Mouse (Mus musculus) limb, embryonic 14.5 days (tissue): ENCODE data around the gene Hist3h2ba. TPM values are rescaled to one million over a fixed set of nuclear protein-coding genes. Genes with fewer than 3 reads are reported as not detected.

Experiments used
- ATAC-seq: fragments of 200-750 bp; cut with Nextera tagmentation; 2 replicates; pipeline ENCODE4 v1.8.0; 2017; ENCODE audit warnings: low read depth, moderate number of reproducible peaks, moderate TSS enrichment; ENCODE audit not compliant: low FRiP score
- DNase-seq: peaks from one replicate; pipeline ENCODE4 v3.0.0-alpha.2; 2015; ENCODE audit warnings: low spot score
- H3K27ac ChIP-seq: fragments of 300-500 bp; sonication (generic); replicated peaks from 2 replicates; pipeline ENCODE4 v1.5.1; 2014; ENCODE audit warnings: low read depth, mild to moderate bottlenecking, low read length, moderate library complexity, mixed read lengths
- H3K27me3 ChIP-seq: fragments of 300-500 bp; sonication (generic); 2 replicates; pipeline ENCODE4 v1.6.1; 2014; ENCODE audit warnings: low read length, mixed read lengths; ENCODE audit not compliant: control insufficient read depth, insufficient read depth
- H3K36me3 ChIP-seq: fragments of 300-500 bp; sonication (generic); 2 replicates; pipeline ENCODE4 v1.6.1; 2014; ENCODE audit warnings: mild to moderate bottlenecking, low read length, moderate library complexity, mixed read lengths; ENCODE audit not compliant: control insufficient read depth, insufficient read depth
- H3K4me1 ChIP-seq: fragments of 300-500 bp; sonication (generic); 2 replicates; pipeline ENCODE4 v1.6.1; 2014; ENCODE audit warnings: antibody characterized with exemption, low read length, mixed read lengths; ENCODE audit not compliant: control insufficient read depth, insufficient read depth
- H3K4me2 ChIP-seq: fragments of 300-500 bp; sonication (generic); replicated peaks from 2 replicates; pipeline ENCODE4 v1.6.1; 2014; ENCODE audit warnings: low read depth, mild to moderate bottlenecking, low read length, moderate library complexity; ENCODE audit not compliant: severe bottlenecking
- H3K4me3 ChIP-seq: fragments of 300-500 bp; sonication (generic); replicated peaks from 2 replicates; pipeline ENCODE4 v1.5.1; 2014; ENCODE audit warnings: low read length
- H3K9ac ChIP-seq: fragments of 300-500 bp; sonication (generic); 2 replicates; pipeline ENCODE4 v1.6.1; 2014; ENCODE audit warnings: mild to moderate bottlenecking, low read depth, low read length, moderate library complexity; ENCODE audit not compliant: severe bottlenecking
- H3K9me3 ChIP-seq: fragments of 300-500 bp; sonication (generic); 2 replicates; pipeline ENCODE4 v1.6.1; 2016; ENCODE audit warnings: low read length; ENCODE audit not compliant: control insufficient read depth
- POLR2A ChIP-seq: fragments of 200-500 bp; IDR thresholded peaks from 2 replicates; pipeline ENCODE4 v1.8.0; 2012; ENCODE audit warnings: inconsistent platforms, mild to moderate bottlenecking, moderate library complexity, borderline replicate concordance; ENCODE audit not compliant: insufficient read depth, insufficient read length; ENCODE audit errors: extremely low read depth
- WGBS: fragments of 180-500 bp; shearing (Covaris S2); extraction: QIAGEN DNeasy Blood & Tissue Kit; methylation state at CpG from one replicate; pipeline ENCODE4 v1.1.7; 2014; 5-methylcytosine and 5-hydroxymethylcytosine counted together
- polyA plus RNA-seq, 2 experiments: library from polyadenylated mRNA; depleted of rRNA in 1 of 2; stranded (reverse) in 1 of 2; unstranded in 1 of 2; fragments of >200 nt; fragmentation: Nextera tagmentation in 1 of 2; extraction: Ambion mirVana in 1 of 2; gene quantifications; 2 replicates each; pipeline versions ENCODE4 v1.2.1 to v1.2.3; 2012 to 2014

Gene Hist3h2ba
- polyA plus RNA-seq, 2 experiments, result 14.6 to 81.5 TPM

DNA sequence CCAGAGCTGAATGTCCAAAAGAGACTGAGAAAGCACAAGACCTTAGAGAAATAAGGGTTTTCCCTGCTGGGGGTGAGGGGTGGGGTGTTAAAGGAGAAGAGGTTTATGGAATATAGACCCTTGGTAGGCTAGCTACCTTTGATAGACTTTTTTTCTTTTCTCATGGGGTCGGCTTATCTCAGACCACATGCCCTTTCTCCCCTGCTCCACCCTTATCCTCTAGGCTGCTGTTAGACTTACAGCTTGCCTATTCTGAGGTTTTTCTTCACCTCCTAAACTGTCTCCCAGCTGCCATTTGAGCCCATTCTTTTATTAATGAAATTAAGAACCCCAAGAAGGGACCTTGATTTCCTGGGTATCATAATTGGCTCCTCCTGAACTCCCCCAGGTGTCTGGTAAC lies 34.9 kb upstream of the Hist3h2ba start:
- Histone ChIP-seq H3K27ac (no peak overlapping the region), H3K4me3 (no peak overlapping the region), H3K4me1 (no peaks in the 10 kb centered on the region), H3K9me3 (no peaks in the 10 kb centered on the region), H3K27me3 (no peaks in the 10 kb centered on the region), H3K9ac (peak overlapping the region; percentile 50; the same call in 1 of the 2 replicates), H3K36me3 (no peaks in the 10 kb centered on the region), H3K4me2 (no peak overlapping the region)
- 100% methylated on average over 1 of the region's 1 CpGs for WGBS
- ATAC-seq (no peak), DNase-seq (no peak)
- TF ChIP-seq POLR2A, result no peak

DNA sequence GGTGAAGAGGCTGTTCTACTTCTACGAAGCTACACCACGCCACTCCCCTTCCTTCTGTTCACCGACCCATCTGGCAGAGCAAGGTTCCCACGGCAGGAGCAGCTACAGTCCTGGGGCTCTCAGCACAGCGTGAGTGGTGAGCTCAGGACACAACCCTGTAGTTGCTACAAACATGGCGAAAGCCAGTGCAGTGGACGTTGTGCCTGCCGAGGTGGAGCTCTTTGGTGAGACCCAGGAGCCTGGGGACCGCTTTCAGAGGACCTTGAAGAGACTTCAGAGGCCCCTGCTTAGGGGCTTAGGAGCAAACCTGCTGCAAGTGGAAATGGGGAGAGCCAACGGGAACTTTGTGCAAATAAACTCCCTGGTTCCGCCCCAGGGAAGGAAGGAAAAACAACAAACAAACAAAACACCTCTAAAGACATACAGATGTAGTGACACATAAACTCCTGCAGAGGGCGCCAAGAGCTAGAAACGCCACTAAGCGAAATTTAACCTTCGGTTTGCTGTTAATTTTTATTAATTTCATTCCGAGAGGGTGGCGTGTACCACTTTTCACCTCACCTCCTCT lies 34.2 kb upstream of the Hist3h2ba start:
- WGBS, result 12% methylated on average over 17 of the region's 17 CpGs
- ATAC-seq, result no peak

DNA sequence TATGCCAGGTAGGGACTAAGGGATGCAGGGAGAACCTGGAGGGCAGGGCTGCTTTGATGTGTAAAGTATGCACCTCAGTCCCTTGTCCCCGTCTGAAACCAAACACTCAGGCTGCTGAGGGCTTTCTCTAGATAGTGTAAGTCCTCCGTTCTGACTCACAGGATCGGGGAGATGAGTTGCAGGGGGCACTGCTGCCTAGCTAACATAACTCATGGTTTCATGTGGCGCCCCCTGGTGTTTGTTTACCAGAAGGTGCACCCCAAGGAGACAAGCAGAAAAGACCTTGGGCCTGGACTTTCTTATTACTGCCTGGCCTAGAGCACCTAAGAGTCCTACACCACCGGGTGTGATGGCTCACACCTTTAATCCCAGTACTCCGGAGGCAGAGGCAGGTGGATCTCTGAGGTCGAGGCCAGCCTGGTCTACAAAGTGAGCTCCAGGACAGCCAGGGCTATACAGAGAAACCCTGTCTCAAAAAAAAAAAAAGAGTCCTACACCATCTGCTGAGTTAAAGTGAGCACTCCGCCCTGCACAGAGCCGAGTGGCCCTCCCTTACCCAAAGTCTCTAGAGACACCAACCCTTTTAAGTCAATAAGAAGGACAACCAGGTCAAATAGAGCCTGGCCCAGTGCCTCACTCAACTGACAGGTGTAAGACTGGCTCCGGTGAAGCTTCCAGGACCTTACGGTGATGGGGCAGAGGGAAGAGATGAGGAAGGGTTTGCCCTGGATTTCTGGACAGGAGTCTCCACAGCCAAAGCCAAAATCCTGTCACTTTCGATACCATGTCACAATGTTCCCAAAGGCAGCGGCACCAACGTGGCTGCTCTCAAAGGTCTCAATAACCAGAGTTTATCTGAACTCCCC lies 31.6 kb upstream of the Hist3h2ba start:
- Histone ChIP-seq H3K4me3 (no peak overlapping the region), H3K36me3 (no peaks in the 10 kb centered on the region), H3K27me3 (no peaks in the 10 kb centered on the region), H3K9me3 (no peaks in the 10 kb centered on the region), H3K9ac (no peak overlapping the region), H3K4me1 (no peaks in the 10 kb centered on the region), H3K4me2 (no peak overlapping the region), H3K27ac (no peak overlapping the region)
- WGBS, result 56% methylated on average over 14 of the region's 14 CpGs
- TF ChIP-seq POLR2A, result no peak
- peak; percentile 30 for DNase-seq
- ATAC-seq, result no peak

More for the DNA sequence above, 34.2 kb upstream of the Hist3h2ba start:
- Histone ChIP-seq H3K27ac (no peak overlapping the region), H3K9ac (peak overlapping the region; percentile 50; the same call in 1 of the 2 replicates), H3K4me2 (peak overlapping the region; percentile 53), H3K4me3 (peak overlapping the region; percentile 32), H3K27me3 (no peaks in the 10 kb centered on the region), H3K9me3 (no peaks in the 10 kb centered on the region), H3K36me3 (no peaks in the 10 kb centered on the region), H3K4me1 (no peaks in the 10 kb centered on the region)
- DNase-seq, result peak; percentile 49
- TF ChIP-seq POLR2A, result no peak

DNA sequence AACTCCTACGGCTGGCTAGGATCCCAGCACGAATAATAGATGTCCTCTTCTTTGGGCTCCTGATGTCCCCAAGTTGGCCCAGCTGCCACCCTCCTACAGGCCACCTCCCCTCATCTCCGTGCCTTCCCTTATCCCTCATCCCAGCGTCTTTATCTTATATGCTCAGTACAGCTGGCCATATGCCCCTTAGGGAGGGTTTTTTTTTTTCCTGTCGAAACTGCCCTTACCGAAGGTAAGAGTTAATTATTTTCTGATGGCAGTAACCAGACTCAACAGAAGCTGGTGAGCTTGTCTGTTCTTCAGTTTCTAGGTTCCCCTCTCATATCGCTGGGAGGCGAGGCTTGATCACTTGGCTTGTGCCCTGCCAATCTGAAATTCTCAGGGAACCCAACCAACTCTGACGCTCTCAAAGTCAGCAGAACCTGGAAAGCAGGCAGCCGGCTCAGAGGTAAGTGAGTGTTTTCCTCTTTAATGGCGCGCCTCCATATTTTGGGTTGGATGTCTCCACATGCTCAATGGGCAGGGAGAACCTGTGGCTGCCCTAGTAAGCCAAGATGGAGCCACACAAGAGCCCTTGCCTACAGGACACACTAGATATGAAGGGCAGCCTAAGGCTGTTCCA lies 30.9 kb upstream of the Hist3h2ba start, which contains the start of gene Btnl10:
Gene Btnl10 (plus strand): TSS at position 164 of the 622 bp plus-strand sequence.
- no peaks in the 10 kb centered on the region for H3K9me3 ChIP-seq
- H3K27me3 ChIP-seq, result no peaks in the 10 kb centered on the region
- WGBS, result 71% methylated on average over 12 of the region's 12 CpGs
- H3K36me3 ChIP-seq, result no peaks in the 10 kb centered on the region
- no peak within 1 kb of the TSS for H3K4me2 ChIP-seq
- no peak for DNase-seq
- no peak within 1 kb of the TSS for H3K27ac ChIP-seq
- no peak for ATAC-seq
- no peak within 1 kb of the TSS for H3K4me3 ChIP-seq
- TF ChIP-seq POLR2A, result no peak
- no peak within 1 kb of the TSS for H3K9ac ChIP-seq
- no peaks in the 10 kb centered on the region for H3K4me1 ChIP-seq

DNA sequence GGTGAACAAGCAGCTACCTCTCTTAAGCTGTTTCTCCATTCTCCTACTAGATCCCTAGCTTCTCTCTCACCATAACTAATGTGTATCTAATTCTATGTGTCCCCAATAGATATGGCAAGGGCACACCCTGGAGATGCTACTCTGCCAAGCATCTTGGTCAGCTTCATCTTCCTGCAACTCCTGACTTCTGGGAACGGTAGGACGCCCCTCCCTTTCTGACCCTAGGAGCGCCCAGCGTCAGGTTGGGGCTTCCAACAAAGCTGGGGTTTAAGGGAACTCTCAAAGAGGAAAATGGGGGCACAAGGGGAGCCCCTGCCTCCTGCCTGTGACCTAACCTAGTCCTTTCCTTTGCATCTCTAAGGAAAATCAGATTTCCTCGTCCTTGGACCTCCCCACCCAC lies 30.0 kb upstream of the Hist3h2ba start:
- Histone ChIP-seq H3K4me3 (no peak overlapping the region), H3K27ac (no peak overlapping the region), H3K27me3 (no peaks in the 10 kb centered on the region), H3K4me1 (no peaks in the 10 kb centered on the region), H3K36me3 (no peaks in the 10 kb centered on the region), H3K9ac (no peak overlapping the region), H3K4me2 (no peak overlapping the region), H3K9me3 (no peaks in the 10 kb centered on the region)
- ATAC-seq (no peak), DNase-seq (no peak)
- 74% methylated on average over 5 of the region's 5 CpGs for WGBS
- no peak for TF ChIP-seq POLR2A
